Mouse (Mus musculus) kidney, embryonic 15.5 days (tissue): ENCODE data around the gene Calcrl. TPM values are rescaled to one million over a fixed set of nuclear protein-coding genes. Genes with fewer than 3 reads are reported as not detected.

ENCODE experiments used
- ATAC-seq: fragments of 200-750 bp; cut with Nextera tagmentation; replicated peaks from 2 replicates; pipeline ENCODE4 v1.8.0; 2017; ENCODE audit warnings: moderate TSS enrichment; ENCODE audit not compliant: low FRiP score
- H3K27ac ChIP-seq: fragments of 300-500 bp; sonication (generic); 2 replicates; pipeline ENCODE4 v1.5.1; 2015; ENCODE audit warnings: mild to moderate bottlenecking, inconsistent platforms
- H3K27me3 ChIP-seq: fragments of 300-500 bp; sonication (generic); 2 replicates; pipeline ENCODE4 v1.6.1; 2015; ENCODE audit warnings: inconsistent platforms
- H3K36me3 ChIP-seq: fragments of 300-500 bp; sonication (generic); 2 replicates; pipeline ENCODE4 v1.6.1; 2015; ENCODE audit warnings: inconsistent platforms
- H3K4me1 ChIP-seq: fragments of 300-500 bp; sonication (generic); 2 replicates; pipeline ENCODE4 v1.6.1; 2015; ENCODE audit warnings: inconsistent platforms
- H3K4me2 ChIP-seq: fragments of 300-500 bp; sonication (generic); 2 replicates; pipeline ENCODE4 v1.6.1; 2015; ENCODE audit warnings: moderate library complexity, mild to moderate bottlenecking, inconsistent platforms
- H3K4me3 ChIP-seq: fragments of 300-500 bp; sonication (generic); replicated peaks from 2 replicates; pipeline ENCODE4 v1.5.1; 2015; ENCODE audit warnings: mild to moderate bottlenecking, inconsistent platforms
- H3K9ac ChIP-seq: fragments of 300-500 bp; sonication (generic); 2 replicates; pipeline ENCODE4 v1.6.1; 2015; ENCODE audit warnings: mild to moderate bottlenecking, inconsistent platforms
- H3K9me3 ChIP-seq: fragments of 300-500 bp; sonication (generic); replicated peaks from 2 replicates; pipeline ENCODE4 v1.6.1; 2016; ENCODE audit warnings: inconsistent platforms
- WGBS: fragments of 180-500 bp; shearing (Covaris S2); methylation state at CpG from one replicate; pipeline ENCODE4 v1.1.7; 2015; ENCODE audit warnings: mixed read lengths; 5-methylcytosine and 5-hydroxymethylcytosine counted together
- polyA plus RNA-seq: library from polyadenylated mRNA; unstranded; fragments of >200 nt; fragmentation: Nextera tagmentation; extraction: Ambion mirVana; gene quantifications from 2 replicates; pipeline ENCODE4 v1.2.1, GENCODE M21; 2015

Gene Calcrl
- polyA plus RNA-seq: 65.6 and 73.4 TPM in 2 replicates

DNA sequence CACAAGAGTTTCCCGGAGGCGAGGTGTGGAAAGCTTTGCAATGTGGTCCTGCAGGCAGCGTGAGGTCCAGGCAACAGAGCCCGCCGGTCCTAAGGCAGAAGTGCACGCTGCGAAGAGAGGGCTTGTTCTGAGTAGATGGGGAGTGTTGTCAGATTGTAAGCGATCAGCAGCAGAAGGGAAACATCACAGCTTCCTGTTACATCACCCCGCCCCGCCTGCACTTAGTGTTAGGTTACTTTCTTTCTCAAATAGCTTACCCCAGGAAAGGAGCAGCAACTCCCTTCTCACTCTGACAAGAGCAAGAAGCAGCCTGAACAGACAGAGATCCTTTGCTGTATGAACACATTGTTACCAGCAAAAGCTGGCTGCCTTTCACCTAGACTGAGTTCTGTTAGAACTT, at the start of gene Calcrl:
TSS of gene Calcrl (minus strand) at position 274 of the 400 bp plus-strand sequence.
- Histone ChIP-seq H3K4me2 (peak within 1 kb of the TSS; percentile 59), H3K27me3 (no peaks in the 10 kb centered on the region), H3K9ac (peak within 1 kb of the TSS; percentile 43), H3K9me3 (no peaks in the 10 kb centered on the region), H3K4me3 (peak within 1 kb of the TSS; percentile 47), H3K4me1 (0 out of 2 replicates have a peak, but pooled peaks cover 8% of the 10 kb centered on the region), H3K36me3 (no peaks in the 10 kb centered on the region), H3K27ac (peak within 1 kb of the TSS; percentile 95)
- WGBS: 1% methylated on average over 10 of the region's 10 CpGs
- peak; percentile 97 for ATAC-seq

DNA sequence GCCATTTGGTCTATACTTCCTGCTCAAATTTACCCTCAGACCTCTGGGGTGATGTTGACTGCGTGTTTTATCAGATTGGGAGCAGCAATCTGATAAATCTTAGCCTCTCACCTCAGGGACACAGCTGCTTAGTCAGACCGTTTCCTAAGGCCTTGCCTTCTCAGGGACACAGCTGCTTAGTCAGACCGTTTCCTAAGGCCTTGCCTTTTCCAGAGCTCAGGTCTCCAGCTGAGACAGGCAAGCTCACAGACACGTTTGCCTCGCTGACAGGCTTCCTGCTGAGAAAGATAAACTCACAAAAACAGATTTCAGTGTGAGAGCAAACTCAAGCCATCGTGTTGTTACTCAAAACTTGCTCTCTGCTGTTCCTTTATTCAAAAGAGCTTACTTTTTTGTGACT, 49.4 kb upstream of the Calcrl start:
- no peak overlapping the region for H3K4me2 ChIP-seq
- 12% methylated on average over 6 of the region's 6 CpGs for WGBS
- H3K27ac ChIP-seq: no peak overlapping the region
- ATAC-seq: no peak
- H3K9ac ChIP-seq: no peak overlapping the region
- no peak overlapping the region for H3K4me3 ChIP-seq
- H3K27me3 ChIP-seq: no peaks in the 10 kb centered on the region
- no peaks in the 10 kb centered on the region for H3K9me3 ChIP-seq
- H3K4me1 ChIP-seq: peaks cover 12% of the 10 kb centered on the region; the same call in 1 of the 2 replicates
- H3K36me3 ChIP-seq: no peaks in the 10 kb centered on the region

DNA sequence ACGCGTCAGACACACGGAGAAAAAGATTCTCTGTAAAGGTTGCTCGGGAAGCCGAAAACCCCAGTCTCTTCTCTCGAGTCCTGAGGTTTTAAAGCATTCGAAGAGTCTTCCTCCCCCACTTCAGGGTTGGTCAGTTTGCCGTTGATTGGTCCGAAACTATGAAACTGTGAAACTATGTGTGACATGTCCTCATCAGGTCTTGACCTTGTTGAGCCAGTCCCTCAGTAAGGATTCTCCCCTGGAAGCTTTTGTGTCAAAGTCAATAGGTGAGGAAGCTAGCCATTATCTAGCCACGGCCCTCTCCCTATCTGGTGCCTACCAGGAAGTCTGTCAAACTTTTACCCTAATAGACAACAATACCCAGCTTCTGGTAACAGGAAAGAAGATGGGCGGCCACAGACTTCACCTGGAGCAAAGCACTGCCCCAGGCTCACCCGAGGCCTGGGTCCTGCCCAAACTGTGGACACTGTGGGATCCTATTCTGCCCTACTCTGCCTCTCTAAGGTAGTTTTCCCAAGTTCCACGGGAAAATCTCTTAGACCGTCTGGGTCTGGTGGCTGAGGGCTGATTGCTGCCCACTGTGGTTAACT, 48.8 kb upstream of the Calcrl start:
- H3K4me1 ChIP-seq: peaks cover 12% of the 10 kb centered on the region; the same call in 1 of the 2 replicates
- no peak overlapping the region for H3K27ac ChIP-seq
- 71% methylated on average over 14 of the region's 14 CpGs for WGBS
- H3K36me3 ChIP-seq: peaks cover 2% of the 10 kb centered on the region; the same call in 1 of the 2 replicates
- no peaks in the 10 kb centered on the region for H3K9me3 ChIP-seq
- no peaks in the 10 kb centered on the region for H3K27me3 ChIP-seq
- no peak overlapping the region for H3K4me3 ChIP-seq
- no peak for ATAC-seq
- no peak overlapping the region for H3K9ac ChIP-seq
- no peak overlapping the region for H3K4me2 ChIP-seq

DNA sequence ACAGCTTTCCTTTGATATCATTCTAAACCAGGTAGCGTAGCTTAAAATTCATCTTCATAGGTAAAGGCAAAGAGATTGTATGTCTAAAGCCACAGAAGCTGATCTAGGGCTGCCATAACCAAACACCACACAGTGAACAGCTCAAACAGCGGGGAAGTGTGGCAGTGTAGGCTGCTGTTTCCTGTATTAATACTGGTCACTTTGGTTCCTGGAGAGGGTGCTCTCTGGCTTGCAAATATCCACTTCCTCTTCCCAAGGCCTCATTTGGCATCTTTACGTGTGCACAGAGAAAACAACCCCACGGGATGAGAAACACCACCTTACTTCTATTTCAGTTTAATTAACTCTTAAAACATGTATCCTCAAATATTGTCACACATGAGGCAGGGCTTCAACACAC, 42.2 kb upstream of the Calcrl start:
- H3K9ac ChIP-seq: no peak overlapping the region
- no peak for ATAC-seq
- no peaks in the 10 kb centered on the region for H3K4me1 ChIP-seq
- H3K4me2 ChIP-seq: no peak overlapping the region
- H3K27ac ChIP-seq: no peak overlapping the region
- H3K4me3 ChIP-seq: no peak overlapping the region
- 79% methylated on average over 4 of the region's 4 CpGs for WGBS
- H3K9me3 ChIP-seq: no peaks in the 10 kb centered on the region
- no peaks in the 10 kb centered on the region for H3K27me3 ChIP-seq
- H3K36me3 ChIP-seq: peaks cover 7% of the 10 kb centered on the region; the same call in 1 of the 2 replicates

DNA sequence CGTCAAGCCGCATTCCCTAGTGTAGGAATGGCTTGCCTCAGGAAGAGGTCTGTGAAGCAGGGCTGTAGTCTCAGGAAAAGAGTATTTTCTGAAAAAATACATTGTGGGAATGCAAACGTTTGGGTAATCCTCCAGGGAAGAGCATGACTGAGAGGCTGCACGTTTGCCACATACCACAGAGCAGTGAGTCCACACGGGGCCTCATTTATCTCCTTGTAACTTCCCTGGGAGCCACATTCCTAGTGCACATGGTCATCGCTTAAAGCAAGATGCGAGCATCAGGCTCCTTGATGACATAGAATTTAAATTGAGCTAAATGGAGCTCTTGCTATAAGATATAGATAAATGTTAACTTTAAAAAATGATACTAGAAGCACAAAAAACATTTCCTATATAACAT, 39.7 kb upstream of the Calcrl start:
- no peak for ATAC-seq
- Histone ChIP-seq H3K9me3 (no peaks in the 10 kb centered on the region), H3K4me2 (no peak overlapping the region), H3K27ac (no peak overlapping the region), H3K27me3 (no peaks in the 10 kb centered on the region), H3K4me3 (no peak overlapping the region), H3K4me1 (no peaks in the 10 kb centered on the region), H3K36me3 (peaks cover 7% of the 10 kb centered on the region; the same call in 1 of the 2 replicates), H3K9ac (no peak overlapping the region)
- WGBS: 30% methylated on average over 7 of the region's 7 CpGs

DNA sequence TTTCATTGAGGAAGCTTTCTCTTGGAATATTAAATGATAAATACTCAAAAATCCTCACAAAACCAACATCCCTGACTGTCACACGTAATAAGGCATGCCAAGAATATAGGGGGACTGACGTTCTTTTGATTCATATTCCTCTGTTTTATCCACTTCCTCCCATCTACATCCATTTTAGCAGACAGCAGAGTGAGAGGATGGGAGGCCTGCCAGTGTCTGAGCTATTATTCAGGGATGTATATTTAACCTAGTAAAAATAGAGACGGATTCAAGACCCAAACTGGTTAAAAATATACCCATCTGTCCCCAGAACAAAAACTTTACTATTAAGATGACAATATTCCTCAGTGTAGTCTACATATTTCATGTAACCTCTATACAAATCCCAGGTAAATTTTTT, 37.2 kb upstream of the Calcrl start:
- Histone ChIP-seq H3K4me2 (no peak overlapping the region), H3K9me3 (no peaks in the 10 kb centered on the region), H3K27ac (no peak overlapping the region), H3K27me3 (no peaks in the 10 kb centered on the region), H3K4me1 (no peaks in the 10 kb centered on the region), H3K4me3 (no peak overlapping the region), H3K9ac (no peak overlapping the region), H3K36me3 (0 out of 2 replicates have a peak, but pooled peaks cover 2% of the 10 kb centered on the region)
- 83% methylated on average over 3 of the region's 3 CpGs for WGBS
- no peak for ATAC-seq

DNA sequence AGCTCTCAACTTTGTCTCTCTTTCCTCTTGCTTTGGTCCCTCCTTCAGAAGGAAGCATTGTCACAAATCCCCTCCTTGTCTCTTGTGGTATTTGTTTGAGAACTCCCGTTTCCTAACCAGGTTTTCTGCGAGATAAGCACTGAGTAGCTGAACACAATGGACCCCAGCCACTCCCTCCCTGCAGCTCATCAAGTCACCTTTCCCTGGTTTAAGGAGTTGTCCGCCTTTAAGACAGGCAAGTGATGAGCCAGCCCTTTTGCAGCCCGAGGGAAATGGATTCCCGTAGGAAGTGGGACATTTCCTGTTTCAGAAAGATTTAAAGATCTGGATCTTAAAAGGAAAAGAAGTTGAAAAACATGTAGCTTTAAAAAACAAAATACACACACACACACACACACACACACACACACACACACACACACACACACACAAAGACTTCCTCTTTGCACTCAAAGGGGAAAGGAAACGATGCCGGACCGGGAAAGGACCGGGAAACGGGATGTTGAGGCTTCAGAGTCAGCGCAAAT, 34.5 kb upstream of the Calcrl start:
- Histone ChIP-seq H3K27me3 (no peaks in the 10 kb centered on the region), H3K36me3 (0 out of 2 replicates have a peak, but pooled peaks cover 2% of the 10 kb centered on the region), H3K9ac (0 out of 2 replicates have a peak overlapping the region, but pooled peaks have one; percentile 14), H3K4me1 (0 out of 2 replicates have a peak, but pooled peaks cover 2% of the 10 kb centered on the region), H3K4me3 (0 out of 2 replicates have a peak overlapping the region, but pooled peaks have one; percentile 0), H3K27ac (peak overlapping the region; percentile 20; the same call in 1 of the 2 replicates), H3K4me2 (peak overlapping the region; percentile 24; the same call in 1 of the 2 replicates), H3K9me3 (no peaks in the 10 kb centered on the region)
- WGBS: 59% methylated on average over 11 of the region's 11 CpGs
- ATAC-seq: no peak

DNA sequence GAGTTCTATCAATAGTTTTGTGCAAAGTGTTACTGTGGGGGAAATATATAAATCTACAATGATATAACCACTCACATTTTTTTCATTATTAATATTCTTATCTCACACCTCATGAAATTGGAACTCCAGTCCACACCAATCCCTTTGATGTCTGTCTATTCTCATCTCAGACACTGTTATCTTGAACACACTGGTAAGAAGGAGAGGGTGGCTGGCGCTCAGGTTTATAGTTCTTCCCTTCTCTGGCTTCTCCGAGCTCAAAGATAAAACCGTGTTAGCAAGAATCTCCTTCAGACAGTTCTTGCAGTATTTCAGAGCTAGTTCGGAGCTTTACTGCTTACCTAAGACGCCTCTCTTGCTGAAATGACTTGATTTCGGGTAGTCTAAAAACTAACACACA, 32.0 kb upstream of the Calcrl start:
- no peak overlapping the region for H3K4me2 ChIP-seq
- no peak overlapping the region for H3K9ac ChIP-seq
- 83% methylated on average over 6 of the region's 6 CpGs for WGBS
- H3K27me3 ChIP-seq: no peaks in the 10 kb centered on the region
- H3K4me1 ChIP-seq: 0 out of 2 replicates have a peak, but pooled peaks cover 4% of the 10 kb centered on the region
- H3K27ac ChIP-seq: no peak overlapping the region
- H3K9me3 ChIP-seq: no peaks in the 10 kb centered on the region
- H3K4me3 ChIP-seq: no peak overlapping the region
- ATAC-seq: no peak
- 0 out of 2 replicates have a peak, but pooled peaks cover 2% of the 10 kb centered on the region for H3K36me3 ChIP-seq

DNA sequence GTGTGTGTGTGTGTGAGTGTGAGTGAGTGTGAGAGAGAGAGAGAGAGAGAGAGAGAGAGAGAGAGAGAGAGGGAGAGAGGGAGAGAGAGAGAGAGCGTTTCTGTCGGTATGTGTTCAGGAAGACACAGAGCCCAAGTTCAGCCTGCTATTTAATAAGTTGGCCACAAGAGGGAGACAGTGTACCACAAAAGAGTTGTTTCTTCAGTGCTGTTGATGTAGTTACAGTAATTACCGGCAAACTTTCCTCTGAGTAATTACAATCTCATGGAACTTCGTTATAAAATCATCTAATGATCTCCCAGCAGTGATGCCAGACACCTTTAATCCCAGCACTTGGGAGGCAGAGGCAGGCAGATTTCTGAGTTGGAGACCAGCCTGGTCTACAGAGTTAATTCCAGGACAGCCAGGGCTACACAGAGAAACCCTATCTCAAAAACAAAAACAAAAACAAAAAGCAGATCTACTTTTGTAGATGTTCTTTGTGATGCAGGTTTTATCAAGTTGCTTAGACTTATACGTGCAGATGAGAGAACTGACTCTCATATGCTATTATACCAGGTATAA, 30.1 kb upstream of the Calcrl start:
- Histone ChIP-seq H3K27ac (no peak overlapping the region), H3K4me3 (no peak overlapping the region), H3K4me2 (peak overlapping the region; percentile 36), H3K9me3 (no peaks in the 10 kb centered on the region), H3K9ac (no peak overlapping the region), H3K4me1 (0 out of 2 replicates have a peak, but pooled peaks cover 4% of the 10 kb centered on the region), H3K27me3 (no peaks in the 10 kb centered on the region), H3K36me3 (0 out of 2 replicates have a peak, but pooled peaks cover 2% of the 10 kb centered on the region)
- WGBS: 6% methylated on average over 5 of the region's 5 CpGs
- ATAC-seq: peak; percentile 79

DNA sequence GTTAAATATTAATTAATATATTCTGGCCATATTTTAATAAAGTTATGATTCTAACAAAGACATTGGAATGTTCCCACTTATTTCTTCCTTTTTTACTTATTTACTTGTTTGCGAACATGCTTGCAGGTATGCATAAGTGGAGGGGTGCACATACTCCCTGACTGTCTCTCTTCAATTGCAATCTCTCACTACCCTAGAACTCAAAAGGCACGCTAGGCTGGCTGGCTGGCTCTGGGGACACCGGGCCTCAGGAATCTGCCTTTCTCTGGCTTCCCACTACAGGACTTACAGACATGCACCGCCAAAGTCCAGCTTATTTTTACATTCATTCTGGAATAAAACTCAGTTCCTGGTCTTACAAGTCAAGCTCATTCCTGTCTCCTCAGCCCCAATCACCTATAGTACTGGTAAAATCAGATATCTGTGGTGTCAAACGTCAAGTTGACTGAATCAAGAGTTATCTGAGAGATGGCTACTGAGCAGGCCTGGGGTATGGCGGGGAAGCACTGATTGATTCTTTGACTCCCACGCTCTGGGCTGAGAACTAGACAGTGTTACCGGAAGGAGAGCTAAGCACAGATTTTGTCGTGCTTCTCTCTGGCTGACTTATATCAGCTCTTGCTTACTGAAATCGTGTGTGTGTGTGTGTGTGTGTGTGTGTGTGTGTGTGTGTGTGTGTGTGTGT, 29.5 kb upstream of the Calcrl start:
- H3K4me2 ChIP-seq: peak overlapping the region; percentile 36
- H3K9me3 ChIP-seq: no peaks in the 10 kb centered on the region
- no peak overlapping the region for H3K9ac ChIP-seq
- ATAC-seq: peak; percentile 74
- H3K4me3 ChIP-seq: no peak overlapping the region
- WGBS: 50% methylated on average over 10 of the region's 10 CpGs
- 0 out of 2 replicates have a peak, but pooled peaks cover 4% of the 10 kb centered on the region for H3K4me1 ChIP-seq
- no peak overlapping the region for H3K27ac ChIP-seq
- H3K36me3 ChIP-seq: 0 out of 2 replicates have a peak, but pooled peaks cover 2% of the 10 kb centered on the region
- H3K27me3 ChIP-seq: no peaks in the 10 kb centered on the region

DNA sequence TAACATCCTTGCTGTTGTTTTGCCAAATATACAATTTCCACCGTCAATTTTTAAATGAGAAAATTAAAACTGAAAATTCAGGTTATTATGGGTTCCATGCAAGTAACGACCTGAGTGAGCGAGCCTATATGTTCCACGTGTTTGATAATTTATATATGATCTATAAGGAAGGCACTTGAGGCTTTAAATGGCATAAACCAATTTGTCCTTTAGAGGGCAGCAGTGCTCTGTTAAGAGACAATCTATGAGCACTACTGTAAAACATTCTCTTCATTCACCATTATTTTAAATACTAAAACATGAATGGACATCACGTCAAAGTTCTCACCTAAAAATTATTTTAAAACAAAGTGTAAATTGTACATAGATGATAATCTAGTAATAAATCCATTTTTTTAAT, 28.8 kb upstream of the Calcrl start:
- Histone ChIP-seq H3K27ac (no peak overlapping the region), H3K9me3 (no peaks in the 10 kb centered on the region), H3K36me3 (0 out of 2 replicates have a peak, but pooled peaks cover 2% of the 10 kb centered on the region), H3K4me3 (no peak overlapping the region), H3K9ac (no peak overlapping the region), H3K27me3 (no peaks in the 10 kb centered on the region), H3K4me1 (0 out of 2 replicates have a peak, but pooled peaks cover 4% of the 10 kb centered on the region), H3K4me2 (no peak overlapping the region)
- no peak for ATAC-seq
- 13% methylated on average over 5 of the region's 5 CpGs for WGBS

DNA sequence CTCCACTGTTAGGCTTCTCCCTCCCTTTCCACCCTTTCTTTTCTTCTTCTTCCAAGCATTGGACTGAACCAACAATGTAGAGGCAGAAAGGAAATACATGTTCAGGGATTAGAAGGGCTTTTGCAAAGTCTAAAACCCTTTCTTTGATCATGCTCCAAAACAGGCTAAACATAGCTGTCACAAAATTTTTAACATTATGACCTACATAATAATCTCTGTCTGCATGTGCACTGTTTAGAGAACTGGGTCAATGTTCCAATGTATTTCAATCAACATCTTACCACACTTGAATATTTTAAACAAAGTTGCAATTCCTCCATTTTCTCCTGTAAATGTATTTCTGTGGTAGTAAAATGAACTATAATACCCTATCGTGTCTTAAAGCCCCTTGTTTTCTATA, 20.3 kb upstream of the Calcrl start:
- Histone ChIP-seq H3K36me3 (no peaks in the 10 kb centered on the region), H3K27me3 (no peaks in the 10 kb centered on the region), H3K9ac (no peak overlapping the region), H3K9me3 (no peaks in the 10 kb centered on the region), H3K27ac (no peak overlapping the region), H3K4me3 (no peak overlapping the region), H3K4me2 (no peak overlapping the region), H3K4me1 (no peaks in the 10 kb centered on the region)
- WGBS: 91% methylated on average over 1 of the region's 1 CpGs
- ATAC-seq: no peak
